Mouse (Mus musculus): ENCODE data around the gene Tcaf2.

The Tcaf2 gene

DNA sequence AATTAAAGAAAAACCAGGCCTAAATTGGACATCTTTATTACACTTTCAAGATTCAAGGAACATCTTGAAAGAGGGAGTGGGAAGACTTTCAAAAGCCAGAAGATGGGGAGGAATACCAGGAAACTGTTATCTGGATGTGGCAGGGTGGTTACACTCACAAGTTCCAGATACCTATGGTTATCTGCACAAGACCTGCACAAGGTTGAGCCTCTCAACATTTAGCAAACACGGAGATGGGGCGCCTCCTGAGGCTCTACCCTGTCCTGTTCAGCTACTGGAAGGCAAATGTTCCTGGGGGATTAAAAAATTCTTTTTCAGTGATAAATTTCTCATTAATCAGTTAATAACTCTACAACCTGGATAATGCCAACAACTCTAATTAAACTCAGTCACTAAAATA is 67.6 kb downstream of the Tcaf2 start:
- no peak for DNase-seq (ENCODE audit: low read depth, low spot score)

Data from 3T3-L1 (cell line).